ENCODE assay signal across 7 mouse cellular contexts in the genomic region with DNA sequence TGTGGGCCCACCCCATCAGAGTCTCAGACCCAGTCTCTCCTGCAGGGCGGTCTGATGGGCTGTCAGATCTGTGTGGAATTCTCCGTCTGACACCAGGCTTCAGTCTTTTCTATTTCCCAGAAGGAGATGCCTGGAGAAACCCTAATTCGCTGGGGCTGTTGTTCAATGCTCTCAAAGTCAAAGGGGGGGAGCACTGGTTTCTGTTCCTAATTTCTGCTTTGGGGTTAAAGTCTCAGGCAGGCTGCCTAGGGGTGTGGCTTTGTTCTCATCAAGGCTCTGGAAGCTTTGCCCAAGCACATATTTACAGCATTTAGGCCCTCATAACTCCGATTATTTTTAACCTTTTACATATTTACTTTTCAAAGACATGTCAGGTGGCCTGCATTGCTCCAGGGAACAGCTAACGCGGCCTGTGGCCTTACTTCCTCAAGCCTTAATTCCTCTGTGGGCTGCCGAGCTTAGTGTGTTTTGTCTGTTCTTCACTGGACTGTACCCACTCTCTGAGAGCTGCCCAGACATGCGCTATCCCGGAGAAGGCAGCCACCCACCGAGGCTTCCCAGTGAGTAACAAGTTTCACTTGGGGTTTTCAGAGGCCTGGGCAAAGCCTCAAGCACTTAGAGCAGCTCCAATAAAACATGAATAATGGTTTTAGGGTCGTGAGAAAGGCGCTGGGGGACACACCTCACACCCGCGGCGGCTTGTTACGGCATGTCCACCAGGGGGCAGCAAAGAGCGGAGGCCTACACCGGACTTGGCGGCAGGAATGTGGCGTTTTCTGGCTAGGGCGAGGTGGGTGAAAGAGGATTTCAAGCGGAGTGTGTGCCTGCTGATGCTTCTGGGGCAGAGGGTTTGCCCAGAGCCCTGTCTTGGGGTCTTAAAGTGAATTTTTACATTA. TPM values are rescaled to one million over a fixed set of nuclear protein-coding genes. Genes with fewer than 3 reads are reported as not detected.
A peak's percentile ranks its signal among the peaks of the same experiment; 100 is the strongest.
DNase-seq lines count a peak whose midpoint lies in the region; ATAC-seq and TF ChIP-seq lines count a peak whose summit lies in the region.

No protein-coding gene starts in this region.

- no peak overlapping the region for H3K27ac ChIP-seq in thymus, adult 2 months (ENCODE audit: control insufficient read depth, insufficient read depth, low read length)
- H3K27ac ChIP-seq in kidney, postnatal 0 days, result no peak overlapping the region

- ATAC-seq in kidney, postnatal 0 days (replicated peaks; ENCODE audit: low FRiP score, low read depth), result no peak

- peaks cover 2% of the 10 kb centered on the region; the same call in 1 of the 2 replicates for H3K27me3 ChIP-seq in thymus, adult 2 months (ENCODE audit: control insufficient read depth, insufficient read depth, low read length)
- peaks cover 13% of the 10 kb centered on the region for H3K27me3 ChIP-seq in kidney, postnatal 0 days (ENCODE audit: insufficient read depth, low read length)

- H3K9ac ChIP-seq in kidney, postnatal 0 days (ENCODE audit: low read depth, low read length), result no peak overlapping the region

- peaks cover 3% of the 10 kb centered on the region; the same call in 1 of the 2 replicates for H3K4me1 ChIP-seq in thymus, adult 2 months (replicated peaks; ENCODE audit: control insufficient read depth, insufficient read depth, low read length)
- H3K4me1 ChIP-seq in kidney, postnatal 0 days (replicated peaks; ENCODE audit: insufficient read depth, low read length), result no peaks in the 10 kb centered on the region

- peak; percentile 75 for DNase-seq in thymus, adult 2 months
- no peak for DNase-seq in thymus, adult 18-20 months
- DNase-seq in brain, embryonic 14.5 days (ENCODE audit: low read depth), result peak; percentile 52
- peak; percentile 40 to 53 for DNase-seq in frontal cortex, postnatal 25 days (ENCODE audit: low spot score in 2 of 2)
- peak; percentile 70 for DNase-seq in kidney, postnatal 0 days (ENCODE audit: low spot score)
- peak; percentile 87 for DNase-seq in lung, postnatal 14 days
- DNase-seq in spleen, postnatal 10 days (ENCODE audit: low spot score in 2 of 2), result peak; percentile 78 to 87

- peak overlapping the region; percentile 5; the same call in 1 of the 2 replicates for H3K4me2 ChIP-seq in kidney, postnatal 0 days (ENCODE audit: low read length)

- H3K4me3 ChIP-seq in thymus, adult 2 months (ENCODE audit: control insufficient read depth, insufficient read depth, low read length), result no peak overlapping the region
- no peak overlapping the region for H3K4me3 ChIP-seq in kidney, postnatal 0 days (replicated peaks; ENCODE audit: low read depth, low read length)

- 16% methylated on average over 22 of the region's 22 CpGs for WGBS in thymus, adult 2 months
- WGBS in kidney, postnatal 0 days, result 16% methylated on average over 22 of the region's 22 CpGs

- H3K36me3 ChIP-seq in thymus, adult 2 months (ENCODE audit: control insufficient read depth, insufficient read depth, low read length), result no peaks in the 10 kb centered on the region
- no peaks in the 10 kb centered on the region for H3K36me3 ChIP-seq in kidney, postnatal 0 days (ENCODE audit: insufficient read depth, low read length)

- peak; percentile 98 for TF ChIP-seq CTCF in thymus, adult 2 months (IDR thresholded peaks at IDR 0.05; ENCODE audit: borderline replicate concordance, control insufficient read depth, extremely low read depth, insufficient read depth, low read length, poor library complexity)
- TF ChIP-seq CTCF in brain, embryonic 14.5 days (IDR thresholded peaks at IDR 0.05; ENCODE audit: borderline replicate concordance, extremely low read depth, insufficient read depth, insufficient read length), result peak; percentile 93
- TF ChIP-seq CTCF in kidney, postnatal 0 days (IDR thresholded peaks at IDR 0.05; ENCODE audit: low read depth), result peak; percentile 95

- no peak for TF ChIP-seq POLR2A in thymus, adult 2 months (IDR thresholded peaks at IDR 0.05; ENCODE audit: control insufficient read depth, extremely low read depth, insufficient read depth, low read length, poor library complexity)
- no peak for TF ChIP-seq POLR2A in brain, embryonic 14.5 days (IDR thresholded peaks at IDR 0.05; ENCODE audit: borderline replicate concordance, extremely low read depth, insufficient read depth, insufficient read length, poor library complexity, severe bottlenecking)

- H3K9me3 ChIP-seq in kidney, postnatal 0 days (replicated peaks; ENCODE audit: low read length), result no peaks in the 10 kb centered on the region

RNA-seq across cellular contexts. Expression of gene Hes2, which starts 6.6 kb away (rescaled TPM):
- 0.07 and 0.20 TPM in 2 replicates for polyA plus RNA-seq in thymus, adult 2 months (2012; rRNA removed)
- not detected in 2 replicates for polyA plus RNA-seq in brain, embryonic 14.5 days (2012; rRNA removed)
- polyA plus RNA-seq in kidney, postnatal 0 days (2015; fragmentation: Nextera tagmentation; extraction: Ambion mirVana), result 0.41 and 0.78 TPM in 2 replicates

RNA-seq across cellular contexts. Expression of gene Acot7, which starts 12.7 kb away (rescaled TPM):
- 56.6 and 80.8 TPM in 2 replicates for polyA plus RNA-seq in thymus, adult 2 months (2012; rRNA removed)
- 178 and 244 TPM in 2 replicates for polyA plus RNA-seq in brain, embryonic 14.5 days (2012; rRNA removed)
- polyA plus RNA-seq in kidney, postnatal 0 days (2015; fragmentation: Nextera tagmentation; extraction: Ambion mirVana), result 56.4 and 63.5 TPM in 2 replicates

RNA-seq across cellular contexts. Expression of gene Espn, which starts 13.1 kb away (rescaled TPM):
- 5.7 and 6.5 TPM in 2 replicates for polyA plus RNA-seq in thymus, adult 2 months (2012; rRNA removed)
- polyA plus RNA-seq in brain, embryonic 14.5 days (2012; rRNA removed), result 0.38 and 0.48 TPM in 2 replicates
- 32.9 and 35.0 TPM in 2 replicates for polyA plus RNA-seq in kidney, postnatal 0 days (2015; fragmentation: Nextera tagmentation; extraction: Ambion mirVana)

RNA-seq across cellular contexts. Expression of gene Tnfrsf25, which starts 49.5 kb away (rescaled TPM):
- 19.9 and 20.6 TPM in 2 replicates for polyA plus RNA-seq in thymus, adult 2 months (2012; rRNA removed)
- polyA plus RNA-seq in brain, embryonic 14.5 days (2012; rRNA removed), result 3.8 and 4.4 TPM in 2 replicates
- polyA plus RNA-seq in kidney, postnatal 0 days (2015; fragmentation: Nextera tagmentation; extraction: Ambion mirVana), result 0.68 and 0.83 TPM in 2 replicates

Comparison
In these comparisons a context has a peak if more than half of its experiments do, and no peak if none do; other contexts are left out.
1. DNase-seq: peak in thymus, adult 2 months (single experiment), brain, embryonic 14.5 days (single experiment), frontal cortex, postnatal 25 days (2 of 2), kidney, postnatal 0 days (single experiment), lung, postnatal 14 days (single experiment) and spleen, postnatal 10 days (2 of 2); none in thymus, adult 18-20 months (0 of 2).
2. Peak in every context shown above with its lines, with median percentiles within 50 percentile points of each other: CTCF ChIP-seq.